Mouse (Mus musculus): ENCODE results near the gene Msmb. TPM values are rescaled to one million over a fixed set of nuclear protein-coding genes. Genes with fewer than 3 reads are reported as not detected.

Msmb gene
- not detected in 4 replicates for total RNA-seq (2023; ENCODE audit: inconsistent age)

GRCm38 (mm10) chr14:32141723-32142122 is at the start of gene Msmb:
TSS of gene Msmb (plus strand) at chr14:32142023.

GRCm38 (mm10) chr14:32159690-32160246 is 17.9 kb downstream of the Msmb start, which contains the start of gene Ncoa4:
TSS of gene Ncoa4 (plus strand) at chr14:32159865.

GRCm38 (mm10) chr14:32201791-32202451 is 60.1 kb downstream of the Msmb start, which contains the start of the genes Timm23 and Parg:
TSS of gene Timm23 (minus strand) at chr14:32201898.
TSS of gene Parg (plus strand) at chr14:32201949.

Other genes with a start within 250 kb of the Msmb start
- gene Galnt15, start 113.0 kb upstream of the Msmb start, total RNA-seq (2023; ENCODE audit: inconsistent age) = 0.12 TPM in 1 of 4 replicates, not detected in the others
- gene Oxnad1, start 56.6 kb upstream of the Msmb start, total RNA-seq (2023; ENCODE audit: inconsistent age) = 7.6 to 14.8 TPM (median 10.1 TPM) in 4 replicates
- 95.3 to 120 TPM (median 106 TPM) in 4 replicates for gene Dph3, start 56.3 kb upstream of the Msmb start, total RNA-seq (2023; ENCODE audit: inconsistent age)
- 70.5 to 79.9 TPM (median 73.1 TPM) in 4 replicates for gene Ncoa4, start 17.8 kb downstream of the Msmb start, total RNA-seq (2023; ENCODE audit: inconsistent age)
- 67.8 to 80.6 TPM (median 76.0 TPM) in 4 replicates for gene Timm23, start 59.9 kb downstream of the Msmb start, total RNA-seq (2023; ENCODE audit: inconsistent age)
- 48.6 to 61.5 TPM (median 54.0 TPM) in 4 replicates for gene Parg, start 59.9 kb downstream of the Msmb start, total RNA-seq (2023; ENCODE audit: inconsistent age)
- gene Ogdhl, start 180.0 kb downstream of the Msmb start, total RNA-seq (2023; ENCODE audit: inconsistent age) = 0.35 to 0.63 TPM in 2 of 4 replicates, not detected in the others
- gene 1700024G13Rik, start 246.4 kb downstream of the Msmb start, total RNA-seq (2023; ENCODE audit: inconsistent age) = not detected in 4 replicates

All from B cell, adult (primary cell).